Mouse (Mus musculus): ENCODE data around the gene Phf21a. TPM values are rescaled to one million over a fixed set of nuclear protein-coding genes. Genes with fewer than 3 reads are reported as not detected.

Phf21a gene
- polyA plus RNA-seq, 1 experiment from 2014 or later: 21.5 TPM

GRCm38 (mm10) chr2:92330840-92331239 is 237.9 kb downstream of the Phf21a start:
- no peak for ATAC-seq (ENCODE audit: insufficient number of reproducible peaks, low FRiP score)
- H3K9me3 ChIP-seq (replicated peaks): no peaks in the 10 kb centered on the region
- H3K27ac ChIP-seq (ENCODE audit: poor library complexity, severe bottlenecking): no peak overlapping the region
- H3K4me1 ChIP-seq (replicated peaks): peaks cover 6% of the 10 kb centered on the region
- no peak overlapping the region for H3K4me2 ChIP-seq
- no peak overlapping the region for H3K9ac ChIP-seq
- H3K36me3 ChIP-seq: peaks cover 67% of the 10 kb centered on the region
- 44% methylated on average over 2 of the region's 2 CpGs for WGBS
- H3K4me3 ChIP-seq: no peak overlapping the region
- no peaks in the 10 kb centered on the region for H3K27me3 ChIP-seq (replicated peaks)

- no peak overlapping the region for H3K27ac ChIP-seq (ENCODE audit: poor library complexity, severe bottlenecking)
- no peaks in the 10 kb centered on the region for H3K27me3 ChIP-seq (replicated peaks)
- no peak overlapping the region for H3K9ac ChIP-seq
- ATAC-seq (ENCODE audit: insufficient number of reproducible peaks, low FRiP score): no peak
- H3K4me2 ChIP-seq: no peak overlapping the region
- H3K36me3 ChIP-seq: peaks cover 69% of the 10 kb centered on the region
- H3K9me3 ChIP-seq (replicated peaks): no peaks in the 10 kb centered on the region
- 84% methylated on average over 2 of the region's 2 CpGs for WGBS
- H3K4me3 ChIP-seq: no peak overlapping the region
- peaks cover 6% of the 10 kb centered on the region for H3K4me1 ChIP-seq (replicated peaks)
Measured at GRCm38 (mm10) chr2:92331410-92331809, 238.5 kb downstream of the Phf21a start.

GRCm38 (mm10) chr2:92331871-92332270 is 239.0 kb downstream of the Phf21a start:
- H3K36me3 ChIP-seq: peaks cover 67% of the 10 kb centered on the region
- H3K27ac ChIP-seq (ENCODE audit: poor library complexity, severe bottlenecking): no peak overlapping the region
- H3K27me3 ChIP-seq (replicated peaks): no peaks in the 10 kb centered on the region
- H3K4me3 ChIP-seq: no peak overlapping the region
- no peak for ATAC-seq (ENCODE audit: insufficient number of reproducible peaks, low FRiP score)
- H3K4me1 ChIP-seq (replicated peaks): peaks cover 6% of the 10 kb centered on the region
- WGBS: 86% methylated on average over 2 of the region's 2 CpGs
- no peak overlapping the region for H3K9ac ChIP-seq
- H3K9me3 ChIP-seq (replicated peaks): no peaks in the 10 kb centered on the region
- no peak overlapping the region for H3K4me2 ChIP-seq

GRCm38 (mm10) chr2:92342418-92342817 is 249.5 kb downstream of the Phf21a start:
- no peak for ATAC-seq (ENCODE audit: insufficient number of reproducible peaks, low FRiP score)
- Histone ChIP-seq H3K36me3 (peaks cover 44% of the 10 kb centered on the region), H3K9me3 (replicated peaks) (no peaks in the 10 kb centered on the region), H3K27me3 (replicated peaks) (no peaks in the 10 kb centered on the region), H3K4me3 (no peak overlapping the region), H3K27ac (ENCODE audit: poor library complexity, severe bottlenecking) (no peak overlapping the region), H3K9ac (no peak overlapping the region), H3K4me2 (no peak overlapping the region), H3K4me1 (replicated peaks) (no peaks in the 10 kb centered on the region)

- Histone ChIP-seq H3K27ac (ENCODE audit: poor library complexity, severe bottlenecking) (no peak overlapping the region), H3K27me3 (replicated peaks) (no peaks in the 10 kb centered on the region), H3K9ac (no peak overlapping the region), H3K4me1 (replicated peaks) (peaks cover 15% of the 10 kb centered on the region; the same call in 1 of the 2 replicates), H3K4me3 (no peak overlapping the region), H3K9me3 (replicated peaks) (no peaks in the 10 kb centered on the region), H3K4me2 (no peak overlapping the region), H3K36me3 (peaks cover 58% of the 10 kb centered on the region)
- 79% methylated on average over 2 of the region's 2 CpGs for WGBS
- no peak for ATAC-seq (ENCODE audit: insufficient number of reproducible peaks, low FRiP score)
Measured at GRCm38 (mm10) chr2:92347191-92347590, 254.3 kb downstream of the Phf21a start.

GRCm38 (mm10) chr2:92349589-92350425 is 256.9 kb downstream of the Phf21a start:
- H3K4me2 ChIP-seq: no peak overlapping the region
- H3K27ac ChIP-seq (ENCODE audit: poor library complexity, severe bottlenecking): no peak overlapping the region
- peaks cover 62% of the 10 kb centered on the region for H3K36me3 ChIP-seq
- no peak overlapping the region for H3K4me3 ChIP-seq
- WGBS: 66% methylated on average over 6 of the region's 6 CpGs
- no peak for ATAC-seq (ENCODE audit: insufficient number of reproducible peaks, low FRiP score)
- H3K4me1 ChIP-seq (replicated peaks): peaks cover 15% of the 10 kb centered on the region; the same call in 1 of the 2 replicates
- no peak overlapping the region for H3K9ac ChIP-seq
- H3K27me3 ChIP-seq (replicated peaks): no peaks in the 10 kb centered on the region
- H3K9me3 ChIP-seq (replicated peaks): no peaks in the 10 kb centered on the region

- no peak overlapping the region for H3K27ac ChIP-seq (ENCODE audit: poor library complexity, severe bottlenecking)
- 72% methylated on average over 5 of the region's 5 CpGs for WGBS
- no peak overlapping the region for H3K9ac ChIP-seq
- peaks cover 15% of the 10 kb centered on the region; the same call in 1 of the 2 replicates for H3K4me1 ChIP-seq (replicated peaks)
- no peak for ATAC-seq (ENCODE audit: insufficient number of reproducible peaks, low FRiP score)
- H3K4me3 ChIP-seq: no peak overlapping the region
- no peaks in the 10 kb centered on the region for H3K27me3 ChIP-seq (replicated peaks)
- no peak overlapping the region for H3K4me2 ChIP-seq
- H3K36me3 ChIP-seq: peaks cover 56% of the 10 kb centered on the region
- H3K9me3 ChIP-seq (replicated peaks): no peaks in the 10 kb centered on the region
Measured at GRCm38 (mm10) chr2:92350686-92351085, 257.8 kb downstream of the Phf21a start.

- H3K27ac ChIP-seq (ENCODE audit: poor library complexity, severe bottlenecking): no peak overlapping the region
- H3K4me3 ChIP-seq: no peak overlapping the region
- no peaks in the 10 kb centered on the region for H3K27me3 ChIP-seq (replicated peaks)
- no peak overlapping the region for H3K9ac ChIP-seq
- no peak for ATAC-seq (ENCODE audit: insufficient number of reproducible peaks, low FRiP score)
- peaks cover 15% of the 10 kb centered on the region; the same call in 1 of the 2 replicates for H3K4me1 ChIP-seq (replicated peaks)
- no peaks in the 10 kb centered on the region for H3K9me3 ChIP-seq (replicated peaks)
- 71% methylated on average over 5 of the region's 5 CpGs for whole genome bisulfite sequencing
- peaks cover 61% of the 10 kb centered on the region for H3K36me3 ChIP-seq
- H3K4me2 ChIP-seq: no peak overlapping the region
Measured at GRCm38 (mm10) chr2:92353402-92353801, 260.5 kb downstream of the Phf21a start.

GRCm38 (mm10) chr2:92354224-92354623 is 261.3 kb downstream of the Phf21a start:
- H3K27ac ChIP-seq (ENCODE audit: poor library complexity, severe bottlenecking): no peak overlapping the region
- no peak overlapping the region for H3K4me3 ChIP-seq
- WGBS: 67% methylated on average over 6 of the region's 6 CpGs
- ATAC-seq (ENCODE audit: insufficient number of reproducible peaks, low FRiP score): no peak
- no peaks in the 10 kb centered on the region for H3K27me3 ChIP-seq (replicated peaks)
- H3K36me3 ChIP-seq: peaks cover 68% of the 10 kb centered on the region
- H3K9me3 ChIP-seq (replicated peaks): no peaks in the 10 kb centered on the region
- no peak overlapping the region for H3K9ac ChIP-seq
- H3K4me2 ChIP-seq: no peak overlapping the region
- peaks cover 14% of the 10 kb centered on the region for H3K4me1 ChIP-seq (replicated peaks)

- H3K27me3 ChIP-seq (replicated peaks): no peaks in the 10 kb centered on the region
- no peaks in the 10 kb centered on the region for H3K9me3 ChIP-seq (replicated peaks)
- H3K4me3 ChIP-seq: no peak overlapping the region
- peaks cover 9% of the 10 kb centered on the region; the same call in 1 of the 2 replicates for H3K4me1 ChIP-seq (replicated peaks)
- no peak overlapping the region for H3K27ac ChIP-seq (ENCODE audit: poor library complexity, severe bottlenecking)
- 60% methylated on average over 2 of the region's 2 CpGs for WGBS
- no peak overlapping the region for H3K4me2 ChIP-seq
- ATAC-seq (ENCODE audit: insufficient number of reproducible peaks, low FRiP score): no peak
- H3K9ac ChIP-seq: no peak overlapping the region
- peaks cover 69% of the 10 kb centered on the region for H3K36me3 ChIP-seq
Measured at GRCm38 (mm10) chr2:92359301-92359700, 266.4 kb downstream of the Phf21a start.

- Histone ChIP-seq H3K4me1 (replicated peaks) (peaks cover 9% of the 10 kb centered on the region; the same call in 1 of the 2 replicates), H3K36me3 (peaks cover 69% of the 10 kb centered on the region), H3K27ac (ENCODE audit: poor library complexity, severe bottlenecking) (no peak overlapping the region), H3K4me3 (no peak overlapping the region), H3K4me2 (no peak overlapping the region), H3K27me3 (replicated peaks) (no peaks in the 10 kb centered on the region), H3K9me3 (replicated peaks) (no peaks in the 10 kb centered on the region), H3K9ac (no peak overlapping the region)
- ATAC-seq (ENCODE audit: insufficient number of reproducible peaks, low FRiP score): no peak
- 80% methylated on average over 25 of the region's 25 CpGs for WGBS
Measured at GRCm38 (mm10) chr2:92360186-92360823, 267.4 kb downstream of the Phf21a start.
